Mouse (Mus musculus): ENCODE measurements at regions not wholly inside any gene's neighbourhood (a gene's known extent, or its start where the extent isn't known, plus 50 kb on each side); places are given as distances from the start of the nearest gene placed in this dataset.

DNA sequence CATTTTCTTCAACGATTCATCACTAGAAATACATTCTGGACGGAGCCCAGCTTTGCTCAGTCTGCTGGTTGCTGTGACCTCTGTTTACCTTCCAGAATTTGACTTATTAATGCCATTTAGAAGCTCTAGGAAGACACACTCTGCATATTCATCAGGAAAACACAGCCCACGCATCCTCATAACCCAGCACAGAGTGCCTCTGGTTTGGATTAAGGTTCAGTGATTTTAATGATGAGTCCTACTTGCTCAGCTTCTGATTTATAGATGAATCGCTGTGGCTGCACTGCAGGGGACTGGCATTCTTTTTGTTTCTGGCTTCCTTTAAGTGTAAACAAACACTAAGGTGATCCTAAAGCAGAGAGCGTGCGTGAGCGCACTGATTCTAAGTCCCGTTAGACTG lies 118.8 kb downstream of the Bach1 start:
- TF ChIP-seq CTCF (IDR thresholded peaks at IDR 0.05; ENCODE audit: low read depth, low read length): no peak
- no peak for TF ChIP-seq POLR2A (IDR thresholded peaks at IDR 0.05; ENCODE audit: extremely low read depth, insufficient read depth, low read length)
